Mouse (Mus musculus) thymus, postnatal 25 days (tissue): ENCODE measurements around the gene Jun.

Experiments
- DNase-seq: peaks from one replicate; pipeline ENCODE4 v3.0.0; 2022

Gene Jun

GRCm38 (mm10) chr4:95073214-95073750 is 21.3 kb upstream of the Jun start:
- no peak for DNase-seq

DNA sequence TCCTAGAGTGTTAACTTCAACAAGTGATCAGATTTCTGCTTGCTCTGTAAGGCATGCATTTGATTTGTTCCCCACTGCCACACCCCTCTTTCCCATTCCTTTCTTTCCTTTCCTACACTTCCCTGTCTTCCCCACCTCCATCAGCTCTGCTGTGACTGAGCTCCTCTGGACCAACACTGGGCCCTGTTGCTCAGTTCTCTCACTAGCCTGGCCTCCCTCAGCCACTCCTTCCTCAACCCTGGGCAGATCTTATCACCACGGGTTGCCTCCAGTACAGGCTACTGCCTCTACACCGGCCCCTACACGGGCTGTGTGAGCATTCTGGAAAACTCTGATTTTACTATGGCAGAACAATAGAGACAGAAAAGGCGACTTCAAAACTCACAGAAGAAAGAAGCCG is 18.4 kb upstream of the Jun start:
- no peak for DNase-seq

GRCm38 (mm10) chr4:95068045-95068948 is 16.3 kb upstream of the Jun start:
- DNase-seq = no peak

GRCm38 (mm10) chr4:95063609-95064210 is 11.7 kb upstream of the Jun start:
- DNase-seq = no peak

GRCm38 (mm10) chr4:95062873-95063272 is 10.9 kb upstream of the Jun start:
- DNase-seq = no peak

DNA sequence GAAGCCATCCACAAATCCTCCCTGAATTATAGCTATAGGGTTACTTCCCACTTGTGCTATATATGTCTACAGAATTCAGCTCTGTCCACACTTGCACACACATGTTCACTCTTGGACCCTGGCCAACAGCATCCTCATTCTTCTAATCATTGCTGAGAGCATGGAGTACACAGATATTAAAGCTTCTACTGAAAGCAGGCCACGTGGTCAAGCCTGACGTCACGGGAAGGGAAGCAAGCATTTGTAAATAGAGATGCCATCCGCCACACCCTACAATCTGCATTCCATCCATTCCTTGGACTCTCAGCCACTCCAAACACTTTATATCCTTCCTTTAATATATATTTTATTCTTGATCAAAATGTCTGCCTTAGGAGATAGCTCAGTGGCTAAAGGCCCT is 5.2 kb upstream of the Jun start:
- DNase-seq = no peak

DNA sequence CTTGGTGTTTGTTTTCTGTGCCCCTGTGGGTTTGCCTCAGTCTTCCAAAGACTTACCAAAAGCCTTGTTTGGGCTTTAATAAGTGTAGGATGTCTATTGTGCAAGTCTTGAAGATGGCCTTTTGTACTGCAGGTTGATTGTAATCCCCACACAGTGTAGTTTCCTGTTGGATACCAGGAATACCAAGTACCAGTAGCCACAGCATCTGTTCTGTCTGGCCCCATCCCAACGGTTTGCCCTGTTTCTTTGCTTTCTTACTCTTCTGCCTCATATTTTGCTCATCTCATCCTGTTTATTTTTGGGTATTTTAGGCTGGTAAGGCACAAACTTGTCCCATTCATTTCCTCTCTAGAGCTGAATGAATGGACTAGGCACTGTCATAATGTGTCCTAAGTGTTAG is 3.3 kb upstream of the Jun start:
- DNase-seq = no peak

DNA sequence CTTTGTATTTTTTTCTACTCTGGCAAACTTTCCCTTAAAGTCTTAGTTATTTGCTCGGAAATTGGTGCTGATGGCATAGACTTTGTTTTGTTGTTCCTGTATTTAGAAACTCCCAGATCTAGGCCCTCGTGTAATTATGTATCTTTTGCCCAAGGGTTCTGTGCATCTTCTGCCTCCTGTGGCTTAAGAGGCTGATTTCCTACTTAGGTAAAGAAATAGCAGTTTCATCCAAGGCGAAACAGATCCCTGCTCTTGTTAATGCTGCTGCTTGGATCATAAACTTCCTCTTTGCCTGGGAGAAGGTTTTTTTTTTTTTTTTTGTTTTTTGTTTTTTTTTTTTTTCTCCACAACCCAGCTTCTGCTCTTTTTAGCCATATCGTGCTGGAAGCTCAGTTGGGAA is 2.3 kb upstream of the Jun start:
- no peak for DNase-seq

GRCm38 (mm10) chr4:95053791-95054117 is 1.7 kb upstream of the Jun start:
- DNase-seq = peak; percentile 19

- DNase-seq = peak; percentile 91
Measured at GRCm38 (mm10) chr4:95053041-95053790, 1.2 kb upstream of the Jun start.

- peak; percentile 54 for DNase-seq
Measured at GRCm38 (mm10) chr4:95051311-95051871, 631 bp downstream of the Jun start.

DNA sequence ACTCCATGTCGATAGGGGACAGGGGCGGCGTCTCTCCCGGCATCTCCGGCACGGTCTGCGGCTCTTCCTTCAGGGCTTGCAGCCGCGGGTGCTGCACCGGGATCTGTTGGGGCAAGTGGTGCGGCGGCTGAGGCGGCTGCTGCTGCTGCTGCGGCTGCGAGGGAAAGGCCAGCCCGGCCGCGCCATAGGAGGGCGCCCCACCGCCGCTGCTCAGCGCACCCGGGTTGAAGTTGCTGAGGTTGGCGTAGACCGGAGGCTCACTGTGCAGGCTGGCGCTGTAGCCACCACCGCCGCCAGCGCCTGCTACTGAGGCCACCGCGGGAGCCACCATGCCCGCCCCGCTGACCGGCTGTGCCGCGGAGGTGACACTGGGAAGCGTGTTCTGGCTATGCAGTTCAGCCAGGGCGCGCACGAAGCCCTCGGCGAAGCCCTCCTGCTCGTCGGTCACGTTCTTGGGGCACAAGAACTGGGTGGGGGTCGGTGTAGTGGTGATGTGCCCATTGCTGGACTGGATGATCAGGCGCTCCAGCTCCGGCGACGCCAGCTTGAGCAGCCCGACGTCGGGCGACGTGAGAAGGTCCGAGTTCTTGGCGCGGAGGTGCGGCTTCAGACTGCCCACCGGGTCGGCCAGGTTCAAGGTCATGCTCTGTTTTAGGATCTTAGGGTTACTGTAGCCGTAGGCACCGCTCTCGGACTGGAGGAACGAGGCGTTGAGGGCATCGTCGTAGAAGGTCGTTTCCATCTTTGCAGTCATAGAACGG is 1.3 kb downstream of the Jun start:
- DNase-seq = peak; percentile 83

DNA sequence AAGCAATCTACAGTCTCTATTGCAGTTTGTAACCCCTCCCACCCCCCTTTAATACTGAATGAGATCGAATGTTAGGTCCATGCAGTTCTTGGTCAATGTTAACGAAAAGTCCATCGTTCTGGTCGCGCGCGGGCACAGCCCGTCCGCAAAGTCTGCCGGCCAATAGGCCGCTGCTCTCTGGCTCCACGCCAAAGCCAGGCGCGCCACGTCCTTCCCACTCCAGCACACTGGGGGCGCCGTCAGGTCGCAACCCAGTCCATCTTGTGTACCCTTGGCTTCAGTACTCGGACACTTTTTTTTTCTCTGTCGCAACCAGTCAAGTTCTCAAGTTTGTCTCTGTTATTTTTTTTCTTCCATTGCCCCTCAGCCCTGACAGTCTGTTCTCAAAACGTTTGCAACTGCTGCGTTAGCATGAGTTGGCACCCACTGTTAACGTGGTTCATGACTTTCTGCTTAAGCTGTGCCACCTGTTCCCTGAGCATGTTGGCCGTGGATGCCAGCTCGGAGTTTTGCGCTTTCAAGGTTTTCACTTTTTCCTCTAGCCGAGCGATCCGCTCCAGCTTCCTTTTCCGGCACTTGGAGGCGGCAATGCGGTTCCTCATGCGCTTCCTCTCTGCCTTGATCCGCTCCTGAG is 2.0 kb downstream of the Jun start:
- peak; percentile 44 for DNase-seq

GRCm38 (mm10) chr4:95049153-95049552 is 2.9 kb downstream of the Jun start:
- DNase-seq = no peak

- no peak for DNase-seq
Measured at GRCm38 (mm10) chr4:95048731-95049100, 3.3 kb downstream of the Jun start.

DNA sequence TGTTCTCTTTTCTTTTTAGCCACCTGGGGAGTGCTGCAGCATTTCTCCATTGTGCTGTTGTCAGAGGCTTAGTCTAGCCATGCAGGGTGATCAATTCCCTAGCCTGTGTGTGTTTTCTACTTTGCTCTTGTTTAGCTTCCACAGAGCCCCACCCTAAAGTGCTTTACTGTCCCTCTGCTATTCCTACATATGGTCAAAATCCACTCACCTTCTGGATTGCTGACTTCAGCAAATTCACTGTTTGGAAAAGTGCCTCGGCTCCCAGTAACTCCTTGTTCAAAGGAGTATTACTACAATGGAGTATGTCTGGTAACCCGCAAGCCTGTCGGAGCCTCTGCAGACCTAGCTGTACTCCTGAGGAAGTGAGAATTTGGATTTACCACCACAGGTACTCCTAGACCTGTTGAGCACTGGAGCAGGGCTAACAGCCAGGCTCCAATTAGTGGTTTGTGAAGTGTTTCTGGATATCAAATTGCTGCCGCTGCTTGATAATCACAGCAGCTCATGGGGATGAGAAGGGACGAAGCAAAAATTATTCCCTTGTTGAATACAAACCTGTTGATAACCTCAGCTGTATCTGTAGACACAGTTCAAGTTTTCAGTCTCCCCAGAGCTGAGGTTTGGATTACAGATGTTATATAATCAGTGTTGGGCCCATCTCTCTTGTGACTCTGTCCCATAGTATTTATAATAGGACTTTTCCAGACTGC is 3.8 kb downstream of the Jun start:
- DNase-seq = no peak

GRCm38 (mm10) chr4:95045133-95045532 is 6.9 kb downstream of the Jun start:
- no peak for DNase-seq

- no peak for DNase-seq
Measured at GRCm38 (mm10) chr4:95044721-95045120, 7.3 kb downstream of the Jun start.

GRCm38 (mm10) chr4:95038024-95038423 is 14.0 kb downstream of the Jun start:
- no peak for DNase-seq

DNA sequence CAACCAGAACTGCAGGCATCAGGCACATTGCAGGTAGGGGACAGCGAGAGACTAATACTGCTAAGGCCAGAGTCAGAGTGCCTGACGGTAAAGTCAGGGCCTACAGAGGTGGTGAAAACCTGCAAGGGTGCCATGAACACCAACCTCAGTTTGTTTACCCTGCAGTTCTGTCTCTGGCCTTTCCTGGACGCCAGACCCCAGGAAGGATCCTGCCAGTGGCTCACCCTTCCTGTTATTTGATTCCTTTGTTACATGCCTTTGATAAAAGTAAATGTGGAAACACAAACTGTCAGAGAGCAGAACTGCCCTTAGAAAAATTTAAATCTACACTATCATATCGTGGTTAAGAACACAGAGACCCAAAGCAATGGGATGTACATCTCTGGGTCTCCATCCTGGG is 20.9 kb downstream of the Jun start:
- DNase-seq = no peak

DNA sequence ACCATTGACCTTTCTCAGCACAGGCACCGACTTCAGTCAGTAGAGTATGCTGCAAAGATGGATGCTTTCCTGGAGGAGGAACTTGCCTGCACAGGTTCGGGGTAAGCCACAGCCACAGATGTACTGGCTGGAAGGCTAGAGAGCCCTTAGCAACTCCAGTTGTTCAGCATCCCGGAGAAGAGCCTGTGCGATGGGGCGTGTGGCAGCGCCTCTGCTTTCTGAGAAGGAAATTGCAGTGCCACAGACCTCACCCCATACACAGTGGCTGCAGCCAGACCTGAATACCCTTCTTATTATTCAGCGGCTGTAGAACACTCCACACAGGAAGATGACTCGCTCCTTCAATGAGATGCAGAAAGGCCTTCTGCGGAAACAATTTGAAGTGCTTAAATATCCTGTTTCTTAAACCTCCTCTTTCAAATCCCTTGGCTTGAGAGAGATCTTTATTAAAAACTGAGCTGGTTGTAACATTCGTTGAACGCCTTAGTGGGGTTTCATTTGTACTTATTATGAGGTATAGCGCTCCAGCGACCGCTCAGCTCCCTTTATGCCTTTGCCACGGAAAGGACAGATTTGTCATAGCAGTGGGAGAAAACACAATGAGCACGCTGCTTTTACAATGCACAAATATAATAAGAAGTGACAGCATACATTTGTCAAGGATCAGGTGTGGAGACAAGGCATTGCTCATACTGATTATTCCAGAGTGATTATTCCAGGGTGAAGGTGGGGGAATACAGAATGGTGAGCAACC is 26.0 kb downstream of the Jun start:
- no peak for DNase-seq
